Mouse (Mus musculus) lung, adult 2 months (tissue): ENCODE results near the gene Hipk1.

Experiments used
- CTCF ChIP-seq: fragments of 200-500 bp; IDR thresholded peaks from 2 replicates; pipeline ENCODE4 v1.5.1; 2011; ENCODE audit warnings: mild to moderate bottlenecking, low read length, control low read depth; ENCODE audit not compliant: insufficient read depth
- POLR2A ChIP-seq: fragments of 200-500 bp; IDR thresholded peaks from 2 replicates; pipeline ENCODE4 v1.6.1; 2011; ENCODE audit warnings: low read depth, mild to moderate bottlenecking, control low read depth, low read length, borderline replicate concordance; ENCODE audit errors: extremely low read depth

DNA sequence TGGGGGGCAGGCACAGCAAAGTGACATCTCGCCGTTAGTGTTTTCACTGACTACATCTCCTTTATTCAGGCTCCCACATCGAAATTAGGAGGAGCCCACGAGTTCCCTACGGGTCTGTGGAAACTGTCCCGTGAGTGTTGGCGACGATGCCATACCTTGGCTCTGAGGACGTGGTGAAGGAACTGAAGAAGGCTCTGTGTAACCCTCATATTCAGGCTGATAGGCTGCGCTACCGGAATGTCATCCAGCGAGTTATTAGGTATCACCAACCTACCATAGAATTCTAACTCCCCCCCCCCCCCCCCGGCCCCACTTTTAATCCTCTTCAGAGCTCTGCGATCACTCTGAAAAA lies 18.4 kb upstream of the Hipk1 start:
- TF ChIP-seq CTCF (no peak), POLR2A (no peak; the same call in 1 of the 2 replicates)
